In the genomic region with DNA sequence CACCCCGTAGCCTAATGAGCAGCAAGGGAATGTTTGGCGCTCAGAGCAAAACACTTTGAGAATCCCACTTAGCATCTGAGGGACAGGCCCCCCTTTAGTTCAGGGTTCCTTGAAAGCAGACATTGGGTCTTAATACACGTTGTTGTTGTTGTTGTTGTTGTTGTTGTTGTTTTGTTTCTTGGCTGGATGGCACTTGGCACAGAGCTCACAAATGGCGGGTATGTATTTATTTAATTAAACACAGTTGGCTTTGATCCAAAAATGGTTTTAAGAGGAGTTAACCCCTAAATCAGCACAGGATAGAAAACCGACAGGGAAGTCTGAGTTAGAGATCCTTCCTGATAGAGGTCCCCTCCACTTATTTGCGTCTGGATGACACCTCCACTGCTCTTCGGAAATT, we compare ENCODE assay signal across 8 mouse cellular contexts. TPM values are rescaled to one million over a fixed set of nuclear protein-coding genes. Genes with fewer than 3 reads are reported as not detected.
A peak's percentile ranks its signal among the peaks of the same experiment; 100 is the strongest.
DNase-seq lines count a peak whose midpoint lies in the region; ATAC-seq and TF ChIP-seq lines count a peak whose summit lies in the region.

No protein-coding gene starts in this region.

- no peak overlapping the region for H3K9ac ChIP-seq in kidney, postnatal 0 days (ENCODE audit: low read depth, low read length)
- no peak overlapping the region for H3K9ac ChIP-seq in intestine, embryonic 16.5 days (ENCODE audit: low read depth, low read length)
- no peak overlapping the region for H3K9ac ChIP-seq in neural tube, embryonic 13.5 days

- peak overlapping the region; percentile 92 for H3K4me2 ChIP-seq in kidney, postnatal 0 days (ENCODE audit: low read length)
- H3K4me2 ChIP-seq in intestine, embryonic 16.5 days (ENCODE audit: low read depth, low read length): peak overlapping the region; percentile 94; the same call in 1 of the 2 replicates
- H3K4me2 ChIP-seq in neural tube, embryonic 13.5 days: peak overlapping the region; percentile 96

- TF ChIP-seq CTCF in kidney, postnatal 0 days (IDR thresholded peaks at IDR 0.05; ENCODE audit: low read depth): no peak

- peaks cover 18% of the 10 kb centered on the region; the same call in 1 of the 2 replicates for H3K4me1 ChIP-seq in kidney, postnatal 0 days (replicated peaks; ENCODE audit: insufficient read depth, low read length)
- peaks cover 23% of the 10 kb centered on the region for H3K4me1 ChIP-seq in forebrain, embryonic 10.5 days
- H3K4me1 ChIP-seq in intestine, embryonic 16.5 days (ENCODE audit: control insufficient read depth, insufficient read depth, low read length): peaks cover 12% of the 10 kb centered on the region
- peaks cover 28% of the 10 kb centered on the region for H3K4me1 ChIP-seq in neural tube, embryonic 13.5 days (replicated peaks)

- no peak for ATAC-seq in kidney, postnatal 0 days (replicated peaks; ENCODE audit: low FRiP score, low read depth)
- ATAC-seq in intestine, embryonic 16.5 days: no peak
- no peak for ATAC-seq in neural tube, embryonic 13.5 days (ENCODE audit: low read depth)

- DNase-seq in kidney, postnatal 0 days (ENCODE audit: low spot score): no peak
- no peak for DNase-seq in kidney, postnatal 10 days
- no peak for DNase-seq in forebrain, embryonic 10.5 days (ENCODE audit: extremely low spot score, low spot score)
- DNase-seq in cerebellum, adult 11-12 months: no peak
- DNase-seq in testis, postnatal 10 days (ENCODE audit: low spot score): no peak
- no peak for DNase-seq in layer of hippocampus, adult 9-11 months

- H3K36me3 ChIP-seq in kidney, postnatal 0 days (ENCODE audit: insufficient read depth, low read length): no peaks in the 10 kb centered on the region
- no peaks in the 10 kb centered on the region for H3K36me3 ChIP-seq in forebrain, embryonic 10.5 days (replicated peaks)
- no peaks in the 10 kb centered on the region for H3K36me3 ChIP-seq in intestine, embryonic 16.5 days (ENCODE audit: control insufficient read depth, insufficient read depth, low read length)
- H3K36me3 ChIP-seq in neural tube, embryonic 13.5 days: no peaks in the 10 kb centered on the region

- H3K4me3 ChIP-seq in kidney, postnatal 0 days (replicated peaks; ENCODE audit: low read depth, low read length): peak overlapping the region; percentile 47
- peak overlapping the region; percentile 69 for H3K4me3 ChIP-seq in forebrain, embryonic 10.5 days
- peak overlapping the region; percentile 57 for H3K4me3 ChIP-seq in intestine, embryonic 16.5 days (ENCODE audit: low read length)
- H3K4me3 ChIP-seq in neural tube, embryonic 13.5 days: peak overlapping the region; percentile 48

- WGBS in kidney, postnatal 0 days: 10% methylated on average over 7 of the region's 7 CpGs
- WGBS in forebrain, embryonic 10.5 days: 10% methylated on average over 7 of the region's 7 CpGs
- 9% methylated on average over 7 of the region's 7 CpGs for WGBS in intestine, embryonic 16.5 days
- WGBS in neural tube, embryonic 13.5 days: 9% methylated on average over 7 of the region's 7 CpGs

- peaks cover 35% of the 10 kb centered on the region for H3K27me3 ChIP-seq in kidney, postnatal 0 days (ENCODE audit: insufficient read depth, low read length)
- H3K27me3 ChIP-seq in forebrain, embryonic 10.5 days (ENCODE audit: poor library complexity, severe bottlenecking): peaks cover 66% of the 10 kb centered on the region
- H3K27me3 ChIP-seq in intestine, embryonic 16.5 days (replicated peaks; ENCODE audit: control insufficient read depth, insufficient read depth, low read length): peaks cover 44% of the 10 kb centered on the region
- H3K27me3 ChIP-seq in neural tube, embryonic 13.5 days: peaks cover 66% of the 10 kb centered on the region

- no peaks in the 10 kb centered on the region for H3K9me3 ChIP-seq in kidney, postnatal 0 days (replicated peaks; ENCODE audit: low read length)
- H3K9me3 ChIP-seq in forebrain, embryonic 10.5 days: no peaks in the 10 kb centered on the region
- no peaks in the 10 kb centered on the region for H3K9me3 ChIP-seq in intestine, embryonic 16.5 days (ENCODE audit: control insufficient read depth, low read length)
- no peaks in the 10 kb centered on the region for H3K9me3 ChIP-seq in neural tube, embryonic 13.5 days

- H3K27ac ChIP-seq in kidney, postnatal 0 days: no peak overlapping the region
- H3K27ac ChIP-seq in forebrain, embryonic 10.5 days: no peak overlapping the region
- no peak overlapping the region for H3K27ac ChIP-seq in intestine, embryonic 16.5 days (ENCODE audit: low read length)
- no peak overlapping the region for H3K27ac ChIP-seq in neural tube, embryonic 13.5 days (replicated peaks)

RNA-seq across cellular contexts. Expression of a gene that starts 0.9 kb away (rescaled TPM):
- polyA plus RNA-seq in kidney, postnatal 0 days (2015; fragmentation: Nextera tagmentation; extraction: Ambion mirVana): not detected in 2 replicates
- polyA plus RNA-seq in forebrain, embryonic 10.5 days (2016; fragmentation: Nextera tagmentation; extraction: Ambion mirVana): 0.06 TPM in 1 of 2 replicates, not detected in the other
- polyA plus RNA-seq in intestine, embryonic 16.5 days (2015; fragmentation: Nextera tagmentation; extraction: Ambion mirVana): 0.75 and 0.86 TPM in 2 replicates
- polyA plus RNA-seq in neural tube, embryonic 13.5 days (2015; fragmentation: Nextera tagmentation; extraction: Ambion mirVana): 0.85 and 0.89 TPM in 2 replicates
